Mouse (Mus musculus): Measurements from ENCODE around the gene Kif2a. TPM values are rescaled to one million over a fixed set of nuclear protein-coding genes. Genes with fewer than 3 reads are reported as not detected.
A peak's percentile ranks its signal among the peaks of the same experiment; 100 is the strongest.
"Not testable (repeated sequence)": the region's sequence is repeated elsewhere in the genome, so short reads cannot be mapped to it uniquely, and the experiment has no call there.

The Kif2a gene
- polyA plus RNA-seq, 1 experiment from 2014 or later, result 10.8 TPM

DNA sequence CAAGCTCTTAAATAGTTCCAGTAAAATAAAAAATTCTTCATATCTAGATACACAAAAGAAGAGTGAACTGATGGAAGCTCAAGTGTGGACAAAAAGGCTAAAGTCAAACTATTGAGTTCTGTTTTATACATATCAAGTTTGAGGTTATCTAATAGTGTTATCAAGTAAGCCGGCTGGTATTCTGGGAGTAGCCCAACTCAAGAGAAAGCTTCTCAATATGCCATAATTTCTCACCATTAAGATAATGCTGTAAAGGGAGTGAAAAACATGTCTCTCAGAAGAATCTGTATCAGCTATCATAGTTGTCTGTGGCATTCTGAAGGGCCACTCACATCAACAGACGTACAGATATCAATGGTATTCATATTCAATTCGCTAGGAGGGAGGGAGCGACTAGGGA, 13.8 kb downstream of the Kif2a start:
- WGBS, result 56% methylated on average over 4 of the region's 4 CpGs
- no peak overlapping the region for H3K4me3 ChIP-seq
- no peak for DNase-seq (ENCODE audit: low spot score)

DNA sequence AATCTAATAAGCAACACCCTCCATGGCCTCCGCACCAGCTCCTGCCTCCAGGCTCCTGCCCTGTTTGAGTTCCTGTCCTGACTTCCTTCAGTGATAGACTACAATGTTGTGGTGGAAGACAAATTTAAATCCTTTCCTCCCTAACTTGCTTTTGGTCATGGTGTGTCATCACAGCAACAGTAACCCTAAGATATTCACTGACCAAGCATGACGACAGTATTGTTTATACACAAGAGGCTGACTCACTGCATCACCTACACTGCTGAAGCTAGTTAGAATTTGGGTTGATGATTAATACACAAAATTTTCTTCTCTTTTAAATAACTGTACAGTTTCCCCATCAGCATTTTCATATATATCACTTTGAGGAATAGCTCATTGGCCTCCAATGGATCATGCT, 18.7 kb downstream of the Kif2a start:
- WGBS, result 86% methylated on average over 2 of the region's 2 CpGs
- DNase-seq (ENCODE audit: low spot score), result no peak
- Histone ChIP-seq H3K4me1 (peaks cover 14% of the 10 kb centered on the region), H3K9me3 (no peaks in the 10 kb centered on the region), H3K36me3 (no peaks in the 10 kb centered on the region), H3K27ac (no peak overlapping the region), H3K27me3 (ENCODE audit: insufficient read depth, poor library complexity, severe bottlenecking) (no peaks in the 10 kb centered on the region), H3K4me3 (no peak overlapping the region)

More for the DNA sequence above, 13.8 kb downstream of the Kif2a start:
- H3K27ac ChIP-seq, result no peak overlapping the region
- H3K27me3 ChIP-seq (ENCODE audit: insufficient read depth, poor library complexity, severe bottlenecking), result no peaks in the 10 kb centered on the region
- H3K36me3 ChIP-seq, result no peaks in the 10 kb centered on the region
- H3K9me3 ChIP-seq, result no peaks in the 10 kb centered on the region
- H3K4me1 ChIP-seq, result peaks cover 13% of the 10 kb centered on the region; the same call in 1 of the 2 replicates

- Histone ChIP-seq H3K27ac (no peak overlapping the region), H3K4me1 (peaks cover 34% of the 10 kb centered on the region), H3K4me3 (no peak overlapping the region), H3K36me3 (peaks cover 2% of the 10 kb centered on the region; the same call in 1 of the 2 replicates), H3K27me3 (ENCODE audit: insufficient read depth, poor library complexity, severe bottlenecking) (no peaks in the 10 kb centered on the region), H3K9me3 (no peaks in the 10 kb centered on the region)
- WGBS, result 61% methylated on average over 5 of the region's 5 CpGs
- peak; percentile 79 for DNase-seq (ENCODE audit: low spot score)
Measured at GRCm38 (mm10) chr13:106998671-106999070, 23.3 kb downstream of the Kif2a start.

DNA sequence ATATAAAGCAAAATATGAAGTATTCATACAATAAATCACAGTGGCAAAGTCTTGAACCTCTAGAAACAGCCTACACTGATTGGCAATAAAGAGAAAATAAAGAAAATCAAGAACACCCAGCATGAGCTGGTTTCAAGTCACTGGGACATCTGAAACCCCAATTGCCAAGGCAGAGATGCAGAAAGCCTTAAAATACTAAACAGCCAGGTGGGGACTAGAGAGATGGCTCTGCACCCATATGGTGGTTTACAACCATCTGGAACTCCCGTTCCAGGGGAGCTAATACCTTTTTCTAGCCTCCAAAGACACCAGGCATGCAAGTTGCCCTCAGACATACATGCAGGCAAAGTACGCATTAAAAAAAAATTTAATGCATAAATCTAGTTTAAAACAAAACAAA, 23.9 kb downstream of the Kif2a start:
- peaks cover 3% of the 10 kb centered on the region; the same call in 1 of the 2 replicates for H3K36me3 ChIP-seq
- 92% methylated on average over 2 of the region's 2 CpGs for WGBS
- H3K4me3 ChIP-seq, result no peak overlapping the region
- H3K27me3 ChIP-seq (ENCODE audit: insufficient read depth, poor library complexity, severe bottlenecking), result no peaks in the 10 kb centered on the region
- no peak overlapping the region for H3K27ac ChIP-seq
- no peaks in the 10 kb centered on the region for H3K9me3 ChIP-seq
- H3K4me1 ChIP-seq, result peaks cover 34% of the 10 kb centered on the region
- DNase-seq (ENCODE audit: low spot score), result no peak

- not testable (repeated sequence) for DNase-seq (ENCODE audit: low spot score); H3K27ac ChIP-seq; H3K4me3 ChIP-seq; H3K27me3 ChIP-seq (ENCODE audit: insufficient read depth, poor library complexity, severe bottlenecking); H3K9me3 ChIP-seq; H3K36me3 ChIP-seq
- peaks cover 34% of the 10 kb centered on the region for H3K4me1 ChIP-seq
- over 99% methylated on average over 4 of the region's 4 CpGs for WGBS
Measured at GRCm38 (mm10) chr13:106997557-106997956, 24.4 kb downstream of the Kif2a start.

DNA sequence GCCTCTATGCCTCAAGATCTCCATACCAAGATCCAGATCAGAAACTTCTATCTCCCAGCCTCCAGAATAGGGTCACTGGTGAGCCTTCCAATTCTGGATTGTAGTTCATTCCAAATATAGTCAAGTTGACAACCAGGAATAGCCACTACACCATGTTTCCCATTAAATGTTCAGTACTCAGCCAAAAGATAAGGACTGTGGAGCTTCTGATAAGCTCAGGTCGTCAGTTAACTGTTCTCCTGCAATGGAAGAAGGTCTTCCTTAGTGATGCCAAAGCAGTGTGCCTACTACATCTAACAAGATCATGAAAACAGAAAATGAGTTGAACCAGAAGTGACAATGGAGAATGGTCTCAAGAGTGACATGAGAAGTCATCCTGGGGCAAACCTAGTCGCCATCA, 25.0 kb downstream of the Kif2a start:
- DNase-seq (ENCODE audit: low spot score), result no peak
- no peaks in the 10 kb centered on the region for H3K27me3 ChIP-seq (ENCODE audit: insufficient read depth, poor library complexity, severe bottlenecking)
- H3K4me3 ChIP-seq, result no peak overlapping the region
- H3K9me3 ChIP-seq, result no peaks in the 10 kb centered on the region
- peaks cover 13% of the 10 kb centered on the region for H3K36me3 ChIP-seq
- peaks cover 33% of the 10 kb centered on the region for H3K4me1 ChIP-seq
- WGBS, result 41% methylated on average over 2 of the region's 2 CpGs
- peak overlapping the region; percentile 23; the same call in 1 of the 2 replicates for H3K27ac ChIP-seq

DNA sequence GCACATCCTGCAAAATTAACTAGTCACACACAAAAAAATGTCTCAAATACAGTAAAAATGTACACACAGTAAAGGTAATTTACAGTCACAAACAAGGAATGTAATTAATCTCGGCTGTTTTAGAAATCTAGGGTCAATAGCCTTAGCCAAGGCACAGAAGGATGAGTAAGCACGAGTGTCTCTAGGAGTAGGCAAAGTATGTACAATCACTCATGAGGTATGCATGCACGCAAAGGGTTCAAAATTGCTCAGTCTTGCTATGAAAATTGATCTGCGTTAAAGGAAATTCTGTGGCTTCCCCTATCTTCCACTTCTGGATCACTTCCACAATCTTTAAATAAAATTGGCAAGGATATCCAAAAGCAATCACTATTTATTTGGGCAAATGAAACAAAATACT, 60.4 kb downstream of the Kif2a start:
- H3K9me3 ChIP-seq, result no peaks in the 10 kb centered on the region
- peaks cover 62% of the 10 kb centered on the region for H3K36me3 ChIP-seq
- no peak overlapping the region for H3K4me3 ChIP-seq
- no peak for DNase-seq (ENCODE audit: low spot score)
- no peak overlapping the region for H3K27ac ChIP-seq
- no peaks in the 10 kb centered on the region for H3K27me3 ChIP-seq (ENCODE audit: insufficient read depth, poor library complexity, severe bottlenecking)
- 93% methylated on average over 4 of the region's 4 CpGs for WGBS
- no peaks in the 10 kb centered on the region for H3K4me1 ChIP-seq

GRCm38 (mm10) chr13:106960557-106960956, 61.4 kb downstream of the Kif2a start:
- Histone ChIP-seq H3K9me3 (no peaks in the 10 kb centered on the region), H3K4me3 (no peak overlapping the region), H3K27ac (no peak overlapping the region), H3K36me3 (peaks cover 72% of the 10 kb centered on the region), H3K4me1 (no peaks in the 10 kb centered on the region), H3K27me3 (ENCODE audit: insufficient read depth, poor library complexity, severe bottlenecking) (no peaks in the 10 kb centered on the region)
- no peak for DNase-seq (ENCODE audit: low spot score)
- WGBS, result 88% methylated on average over 3 of the region's 3 CpGs

DNA sequence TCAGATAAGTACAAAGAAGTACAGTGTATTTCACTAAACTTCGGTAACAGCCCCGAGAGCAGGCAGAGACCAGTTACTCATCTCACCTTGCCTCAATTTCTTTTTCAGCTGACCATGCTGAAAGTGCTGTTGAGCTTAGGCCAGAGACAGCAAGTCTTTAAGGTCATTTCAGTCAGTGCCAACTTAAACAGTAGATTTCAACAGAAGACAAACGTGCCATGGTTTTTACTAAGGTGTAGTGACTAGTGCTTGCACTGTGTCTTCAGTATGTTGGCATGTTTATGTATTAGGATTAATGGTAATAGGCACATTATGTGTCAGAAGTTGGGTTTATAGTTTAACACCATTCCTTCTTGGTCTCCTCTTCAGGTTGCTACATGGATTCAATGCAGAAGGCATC, 63.6 kb downstream of the Kif2a start:
- Histone ChIP-seq H3K27me3 (ENCODE audit: insufficient read depth, poor library complexity, severe bottlenecking) (no peaks in the 10 kb centered on the region), H3K9me3 (no peaks in the 10 kb centered on the region), H3K4me3 (no peak overlapping the region), H3K36me3 (peaks cover 77% of the 10 kb centered on the region), H3K4me1 (no peaks in the 10 kb centered on the region), H3K27ac (no peak overlapping the region)
- 90% methylated on average over 3 of the region's 3 CpGs for WGBS
- DNase-seq (ENCODE audit: low spot score), result no peak

DNA sequence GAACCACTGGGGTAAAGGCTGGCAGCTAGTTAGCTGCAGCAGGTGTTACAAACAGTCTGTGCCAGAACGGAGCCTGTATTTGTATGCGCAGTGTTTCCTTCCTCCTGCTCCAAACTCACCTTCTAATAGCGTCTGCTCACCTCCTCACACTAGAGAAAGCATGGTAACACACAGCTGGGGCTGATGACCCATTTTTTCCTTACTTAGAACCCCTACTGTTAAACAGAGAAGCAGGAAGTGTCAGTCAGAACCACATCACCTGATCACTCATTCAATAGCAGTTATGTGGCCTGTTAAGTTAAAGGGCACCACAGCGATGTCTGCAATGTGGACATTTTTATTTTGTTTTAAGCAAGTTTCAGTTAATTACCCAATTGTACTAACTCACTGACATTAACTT, 64.4 kb downstream of the Kif2a start:
- Histone ChIP-seq H3K27ac (no peak overlapping the region), H3K4me3 (no peak overlapping the region), H3K9me3 (no peaks in the 10 kb centered on the region), H3K36me3 (peaks cover 77% of the 10 kb centered on the region), H3K27me3 (ENCODE audit: insufficient read depth, poor library complexity, severe bottlenecking) (no peaks in the 10 kb centered on the region), H3K4me1 (no peaks in the 10 kb centered on the region)
- WGBS, result 86% methylated on average over 4 of the region's 4 CpGs
- DNase-seq (ENCODE audit: low spot score), result no peak

GRCm38 (mm10) chr13:106954880-106955279, 67.0 kb downstream of the Kif2a start:
- no peak overlapping the region for H3K4me3 ChIP-seq
- no peak for DNase-seq (ENCODE audit: low spot score)
- H3K27ac ChIP-seq, result no peak overlapping the region
- H3K27me3 ChIP-seq (ENCODE audit: insufficient read depth, poor library complexity, severe bottlenecking), result no peaks in the 10 kb centered on the region
- H3K9me3 ChIP-seq, result no peaks in the 10 kb centered on the region
- no peaks in the 10 kb centered on the region for H3K4me1 ChIP-seq
- 75% methylated on average over 3 of the region's 3 CpGs for WGBS
- H3K36me3 ChIP-seq, result peaks cover 81% of the 10 kb centered on the region

DNA sequence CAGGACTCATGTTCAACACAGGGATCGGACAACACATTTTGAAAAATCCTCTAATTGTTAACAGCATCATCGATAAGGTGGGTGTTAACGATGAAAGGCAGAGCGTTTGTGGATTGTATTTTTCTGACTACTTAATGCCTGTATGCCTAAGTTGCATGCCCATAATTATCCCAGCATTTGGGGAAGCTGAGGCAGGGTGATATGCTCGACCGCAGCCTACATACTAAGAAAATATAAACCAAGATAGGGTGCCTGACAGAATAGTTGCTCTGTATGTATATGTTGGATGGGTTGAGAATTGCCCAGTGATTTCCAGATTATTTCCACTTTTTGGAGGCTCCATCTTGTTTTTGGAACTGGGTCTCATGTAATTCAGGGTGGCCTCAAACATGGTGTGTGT, 74.3 kb downstream of the Kif2a start:
- 7% methylated on average over 6 of the region's 6 CpGs for WGBS
- H3K4me3 ChIP-seq, result peak overlapping the region; percentile 95
- DNase-seq (ENCODE audit: low spot score), result no peak
- H3K9me3 ChIP-seq, result no peaks in the 10 kb centered on the region
- peaks cover 11% of the 10 kb centered on the region; the same call in 1 of the 2 replicates for H3K4me1 ChIP-seq
- no peaks in the 10 kb centered on the region for H3K27me3 ChIP-seq (ENCODE audit: insufficient read depth, poor library complexity, severe bottlenecking)
- H3K27ac ChIP-seq, result peak overlapping the region; percentile 93
- H3K36me3 ChIP-seq, result peaks cover 34% of the 10 kb centered on the region

GRCm38 (mm10) chr13:106946594-106947540, 75.1 kb downstream of the Kif2a start, which contains the start of gene Dimt1:
TSS of gene Dimt1 (plus strand) at chr13:106947127.
- DNase-seq (ENCODE audit: low spot score), result peak; percentile 99
- H3K4me1 ChIP-seq, result peaks cover 11% of the 10 kb centered on the region; the same call in 1 of the 2 replicates
- WGBS, result under 1% methylated on average over 68 of the region's 68 CpGs
- H3K4me3 ChIP-seq, result peak within 1 kb of the TSS; percentile 95
- no peaks in the 10 kb centered on the region for H3K27me3 ChIP-seq (ENCODE audit: insufficient read depth, poor library complexity, severe bottlenecking)
- H3K27ac ChIP-seq, result peak within 1 kb of the TSS; percentile 93
- H3K36me3 ChIP-seq, result peaks cover 27% of the 10 kb centered on the region
- no peaks in the 10 kb centered on the region for H3K9me3 ChIP-seq

Measured in heart, embryonic 10.5 days (tissue).